Mouse (Mus musculus): Measurements from ENCODE around the gene Ttll2. TPM values are rescaled to one million over a fixed set of nuclear protein-coding genes. Genes with fewer than 3 reads are reported as not detected.
"Not testable (repeated sequence)": the region's sequence is repeated elsewhere in the genome, so short reads cannot be mapped to it uniquely, and the experiment has no call there.

Ttll2 gene
- polyA plus RNA-seq, 1 experiment from 2014 or later = not detected

GRCm38 (mm10) chr17:7348765-7349164, 3.7 kb downstream of the Ttll2 start:
- not testable (repeated sequence) for H3K9ac ChIP-seq; H3K27me3 ChIP-seq; H3K36me3 ChIP-seq; H3K27ac ChIP-seq; ATAC-seq (replicated peaks; ENCODE audit: insufficient number of reproducible peaks, insufficient read depth, low FRiP score, low read depth); H3K4me2 ChIP-seq; H3K9me3 ChIP-seq (replicated peaks); H3K4me3 ChIP-seq; H3K4me1 ChIP-seq (replicated peaks)
- WGBS = 66% methylated on average over 2 of the region's 3 CpGs

GRCm38 (mm10) chr17:7337381-7337780, 15.1 kb downstream of the Ttll2 start:
- 42% methylated on average over 9 of the region's 9 CpGs for WGBS

GRCm38 (mm10) chr17:7332745-7333144, 19.8 kb downstream of the Ttll2 start:
- H3K36me3 ChIP-seq; H3K4me2 ChIP-seq; ATAC-seq (replicated peaks; ENCODE audit: insufficient number of reproducible peaks, insufficient read depth, low FRiP score, low read depth); H3K4me1 ChIP-seq (replicated peaks); H3K27ac ChIP-seq; H3K27me3 ChIP-seq; H3K9ac ChIP-seq; H3K4me3 ChIP-seq; H3K9me3 ChIP-seq (replicated peaks): not testable (repeated sequence)
- WGBS = 56% methylated on average over 3 of the region's 5 CpGs

More at GRCm38 (mm10) chr17:7337381-7337780, 15.1 kb downstream of the Ttll2 start:
- not testable (repeated sequence) for H3K27ac ChIP-seq; H3K27me3 ChIP-seq; H3K9me3 ChIP-seq (replicated peaks); H3K4me1 ChIP-seq (replicated peaks); H3K4me2 ChIP-seq; H3K9ac ChIP-seq; H3K36me3 ChIP-seq; H3K4me3 ChIP-seq
- ATAC-seq (replicated peaks; ENCODE audit: insufficient number of reproducible peaks, insufficient read depth, low FRiP score, low read depth) = peak; percentile 32; the same call in 1 of the 2 replicates

GRCm38 (mm10) chr17:7326415-7326814, 26.1 kb downstream of the Ttll2 start:
- H3K27ac ChIP-seq; H3K36me3 ChIP-seq; H3K27me3 ChIP-seq; H3K9me3 ChIP-seq (replicated peaks); H3K4me3 ChIP-seq; H3K4me1 ChIP-seq (replicated peaks); H3K4me2 ChIP-seq; H3K9ac ChIP-seq; ATAC-seq (replicated peaks; ENCODE audit: insufficient number of reproducible peaks, insufficient read depth, low FRiP score, low read depth): not testable (repeated sequence)
- WGBS = 28% methylated on average over 7 of the region's 8 CpGs

- not testable (repeated sequence) for H3K27ac ChIP-seq; H3K4me2 ChIP-seq; H3K9ac ChIP-seq; H3K4me1 ChIP-seq (replicated peaks); ATAC-seq (replicated peaks; ENCODE audit: insufficient number of reproducible peaks, insufficient read depth, low FRiP score, low read depth); H3K4me3 ChIP-seq; H3K9me3 ChIP-seq (replicated peaks); H3K27me3 ChIP-seq; H3K36me3 ChIP-seq
- 90% methylated on average over 4 of the region's 5 CpGs for WGBS
Measured at GRCm38 (mm10) chr17:7324346-7324745, 28.1 kb downstream of the Ttll2 start, which contains the start of gene Tcp10a. Gene Tcp10a, plus strand, starts transcription at chr17:7324646.

GRCm38 (mm10) chr17:7319789-7320188, 32.7 kb downstream of the Ttll2 start:
- H3K9me3 ChIP-seq (replicated peaks); H3K4me2 ChIP-seq; H3K4me1 ChIP-seq (replicated peaks); H3K36me3 ChIP-seq; ATAC-seq (replicated peaks; ENCODE audit: insufficient number of reproducible peaks, insufficient read depth, low FRiP score, low read depth); H3K27me3 ChIP-seq; H3K9ac ChIP-seq; H3K27ac ChIP-seq; H3K4me3 ChIP-seq: not testable (repeated sequence)
- WGBS = 67% methylated on average over 6 of the region's 6 CpGs

GRCm38 (mm10) chr17:7315693-7316382, 36.7 kb downstream of the Ttll2 start:
- not testable (repeated sequence) for H3K27ac ChIP-seq; H3K4me1 ChIP-seq (replicated peaks); H3K27me3 ChIP-seq; ATAC-seq (replicated peaks; ENCODE audit: insufficient number of reproducible peaks, insufficient read depth, low FRiP score, low read depth); H3K9ac ChIP-seq; H3K4me3 ChIP-seq; H3K9me3 ChIP-seq (replicated peaks); H3K4me2 ChIP-seq; H3K36me3 ChIP-seq
- WGBS = 65% methylated on average over 7 of the region's 8 CpGs

GRCm38 (mm10) chr17:7306278-7307196, 46.0 kb downstream of the Ttll2 start:
- not testable (repeated sequence) for H3K4me3 ChIP-seq; H3K4me2 ChIP-seq; H3K9ac ChIP-seq; H3K4me1 ChIP-seq (replicated peaks); H3K27ac ChIP-seq; H3K9me3 ChIP-seq (replicated peaks); H3K27me3 ChIP-seq; H3K36me3 ChIP-seq
- peak; percentile 74 for ATAC-seq (replicated peaks; ENCODE audit: insufficient number of reproducible peaks, insufficient read depth, low FRiP score, low read depth)
- 44% methylated on average over 8 of the region's 8 CpGs for whole genome bisulfite sequencing

Other genes starting within 250 kb of the Ttll2 start
- gene Rps6ka2, start 182.6 kb downstream of the Ttll2 start, polyA plus RNA-seq (2015; fragmentation: Nextera tagmentation; extraction: Ambion mirVana) = 24.4 and 29.9 TPM in 2 replicates
- gene Tcp10a, start 28.1 kb downstream of the Ttll2 start, polyA plus RNA-seq (2015; fragmentation: Nextera tagmentation; extraction: Ambion mirVana) = not detected in 2 replicates
- not detected in 2 replicates for gene Gm49630, start 19.3 kb upstream of the Ttll2 start, polyA plus RNA-seq (2015; fragmentation: Nextera tagmentation; extraction: Ambion mirVana)
- gene Unc93a2, start 32.8 kb upstream of the Ttll2 start, polyA plus RNA-seq (2015; fragmentation: Nextera tagmentation; extraction: Ambion mirVana) = 0.06 TPM in 1 of 2 replicates, not detected in the other